ENCODE assay signal across 11 mouse cellular contexts in genomic region chr7:24480121-24480941, GRCm38 (mm10). TPM values are rescaled to one million over a fixed set of nuclear protein-coding genes. Genes with fewer than 3 reads are reported as not detected.
DNase-seq lines count a peak whose midpoint lies in the region; ATAC-seq and TF ChIP-seq lines count a peak whose summit lies in the region.
"Had no signal": no experiment of that assay in that cellular context is flagged by ENCODE, and none has a peak within 500 bp of the region (broad histone marks: within the 10 kb centered on the region; RNA-seq: fewer than 3 reads in every experiment).

No protein-coding gene starts in this region.

- no peak overlapping the region for H3K9ac ChIP-seq in heart, embryonic 11.5 days (ENCODE audit: low read depth, low read length)
- no peak overlapping the region for H3K9ac ChIP-seq in hindbrain, embryonic 12.5 days
- H3K9ac ChIP-seq in neural tube, embryonic 14.5 days (replicated peaks; ENCODE audit: low read depth, low read length), result peak overlapping the region; percentile 92; the same call in 1 of the 2 replicates

- no peak overlapping the region for H3K27ac ChIP-seq in heart, embryonic 11.5 days (ENCODE audit: low read depth, low read length)
- 0 out of 2 replicates have a peak overlapping the region, but pooled peaks have one; percentile 30 for H3K27ac ChIP-seq in hindbrain, embryonic 12.5 days
- no peak overlapping the region for H3K27ac ChIP-seq in neural tube, embryonic 14.5 days (ENCODE audit: low read depth, low read length)
- H3K27ac ChIP-seq: heart, embryonic 13.5 days had no signal

- no peak for ATAC-seq in heart, embryonic 11.5 days (replicated peaks; ENCODE audit: insufficient number of reproducible peaks, low FRiP score, low TSS enrichment)
- ATAC-seq in hindbrain, embryonic 12.5 days (ENCODE audit: low FRiP score), result no peak
- ATAC-seq in neural tube, embryonic 14.5 days (ENCODE audit: low read depth), result no peak
- no peak for ATAC-seq in megakaryocyte-erythroid progenitor cell, adult 5-6 weeks (replicated peaks; ENCODE audit: low FRiP score, low TSS enrichment, poor library complexity, severe bottlenecking)

- peak; percentile 21 for DNase-seq in heart, adult 8-10 months (ENCODE audit: low spot score)
- DNase-seq in brain, embryonic 14.5 days (ENCODE audit: low read depth), result peak; percentile 45
- DNase-seq in ovary, postnatal 36 days (ENCODE audit: low spot score), result no peak
- no peak for DNase-seq in spleen, postnatal 14 days (ENCODE audit: low spot score in 2 of 2)

- H3K36me3 ChIP-seq in heart, embryonic 11.5 days (ENCODE audit: control insufficient read depth, insufficient read depth, low read length), result no peaks in the 10 kb centered on the region
- no peaks in the 10 kb centered on the region for H3K36me3 ChIP-seq in hindbrain, embryonic 12.5 days
- no peaks in the 10 kb centered on the region for H3K36me3 ChIP-seq in neural tube, embryonic 14.5 days (ENCODE audit: control insufficient read depth, insufficient read depth, low read length)
- H3K36me3 ChIP-seq: G1E; heart, embryonic 13.5 days had no signal

- H3K4me2 ChIP-seq in heart, embryonic 11.5 days, result no peak overlapping the region
- H3K4me2 ChIP-seq in hindbrain, embryonic 12.5 days (replicated peaks), result peak overlapping the region; percentile 81
- peak overlapping the region; percentile 71 for H3K4me2 ChIP-seq in neural tube, embryonic 14.5 days (ENCODE audit: low read depth, low read length)

- 60% methylated on average over 18 of the region's 18 CpGs for WGBS in heart, embryonic 11.5 days (ENCODE audit: insufficient replicate concordance)
- 59% methylated on average over 18 of the region's 18 CpGs for WGBS in hindbrain, embryonic 12.5 days
- WGBS in neural tube, embryonic 14.5 days, result 51% methylated on average over 18 of the region's 18 CpGs

- peaks cover 47% of the 10 kb centered on the region for H3K27me3 ChIP-seq in heart, embryonic 11.5 days (ENCODE audit: control insufficient read depth, insufficient read depth, low read length)
- H3K27me3 ChIP-seq in hindbrain, embryonic 12.5 days, result peaks cover under 1% of the 10 kb centered on the region; the same call in 1 of the 2 replicates
- no peaks in the 10 kb centered on the region; the same call in 1 of the 2 replicates for H3K27me3 ChIP-seq in neural tube, embryonic 14.5 days (ENCODE audit: control insufficient read depth, insufficient read depth, low read length)

- TF ChIP-seq POLR2A in brain, embryonic 14.5 days (IDR thresholded peaks at IDR 0.05; ENCODE audit: borderline replicate concordance, extremely low read depth, insufficient read depth, insufficient read length, poor library complexity, severe bottlenecking), result no peak

- H3K9me3 ChIP-seq in heart, embryonic 11.5 days (replicated peaks; ENCODE audit: control insufficient read depth, low read length), result no peaks in the 10 kb centered on the region
- H3K9me3 ChIP-seq in hindbrain, embryonic 12.5 days (replicated peaks), result no peaks in the 10 kb centered on the region
- H3K9me3 ChIP-seq in neural tube, embryonic 14.5 days (ENCODE audit: control insufficient read depth, low read length), result no peaks in the 10 kb centered on the region
- H3K9me3 ChIP-seq: heart, embryonic 13.5 days had no signal

- H3K4me3 ChIP-seq in heart, embryonic 11.5 days (ENCODE audit: low read depth, low read length), result no peak overlapping the region
- H3K4me3 ChIP-seq in hindbrain, embryonic 12.5 days, result peak overlapping the region; percentile 78; the same call in 1 of the 2 replicates
- peak overlapping the region; percentile 68 for H3K4me3 ChIP-seq in neural tube, embryonic 14.5 days (ENCODE audit: low read depth, low read length)

- no peaks in the 10 kb centered on the region; the same call in 1 of the 2 replicates for H3K4me1 ChIP-seq in heart, embryonic 11.5 days (ENCODE audit: control insufficient read depth, insufficient read depth, low read length)
- H3K4me1 ChIP-seq in hindbrain, embryonic 12.5 days, result peaks cover 47% of the 10 kb centered on the region
- H3K4me1 ChIP-seq in neural tube, embryonic 14.5 days (ENCODE audit: control insufficient read depth, insufficient read depth, low read length), result peaks cover 30% of the 10 kb centered on the region

- TF ChIP-seq CTCF in brain, embryonic 14.5 days (IDR thresholded peaks at IDR 0.05; ENCODE audit: borderline replicate concordance, extremely low read depth, insufficient read depth, insufficient read length), result no peak

RNA-seq across cellular contexts. Expression of gene Cadm4, which starts 1.5 kb away (rescaled TPM):
- total RNA-seq in heart, adult 8-10 months (2022), result 10 to 100 TPM; 16.6 to 22.0 (median 18.7) TPM
- 0.20 and 0.23 TPM in 2 replicates for polyA plus RNA-seq in heart, embryonic 11.5 days (2014; fragmentation: Nextera tagmentation; extraction: Ambion mirVana)
- polyA plus RNA-seq in brain, embryonic 14.5 days (2012; rRNA removed), result 178 and 268 TPM in 2 replicates
- polyA plus RNA-seq in hindbrain, embryonic 12.5 days (2016; fragmentation: Nextera tagmentation; extraction: Ambion mirVana), result 41.3 and 42.3 TPM in 2 replicates
- polyA plus RNA-seq in neural tube, embryonic 14.5 days (2014; fragmentation: Nextera tagmentation; extraction: Ambion mirVana), result 15.9 and 22.6 TPM in 2 replicates
- total RNA-seq in megakaryocyte-erythroid progenitor cell, adult 5-6 weeks (2014; fragmentation: Nextera tagmentation), result 0.27 TPM in 1 of 2 replicates, not detected in the other
- not detected in 2 replicates for total RNA-seq in megakaryocyte-erythroid progenitor cell, adult 5-6 weeks (2017)
- total RNA-seq: G1E had no signal

RNA-seq across cellular contexts. Expression of gene Plaur, which starts 18.0 kb away (rescaled TPM):
- 1 to 10 TPM; 1.7 to 9.2 (median 2.6) TPM for total RNA-seq in heart, adult 8-10 months (2022)
- 5.6 and 6.9 TPM in 2 replicates for polyA plus RNA-seq in heart, embryonic 11.5 days (2014; fragmentation: Nextera tagmentation; extraction: Ambion mirVana)
- 1.4 and 2.1 TPM in 2 replicates for polyA plus RNA-seq in brain, embryonic 14.5 days (2012; rRNA removed)
- 0.59 and 0.95 TPM in 2 replicates for polyA plus RNA-seq in hindbrain, embryonic 12.5 days (2016; fragmentation: Nextera tagmentation; extraction: Ambion mirVana)
- 0.81 and 1.6 TPM in 2 replicates for polyA plus RNA-seq in neural tube, embryonic 14.5 days (2014; fragmentation: Nextera tagmentation; extraction: Ambion mirVana)
- total RNA-seq in megakaryocyte-erythroid progenitor cell, adult 5-6 weeks (2014; fragmentation: Nextera tagmentation), result 2.3 and 5.4 TPM in 2 replicates
- total RNA-seq in megakaryocyte-erythroid progenitor cell, adult 5-6 weeks (2017), result 2.2 and 2.5 TPM in 2 replicates

RNA-seq across cellular contexts. Expression of gene Zfp428, which starts 26.5 kb away (rescaled TPM):
- total RNA-seq in heart, adult 8-10 months (2022), result 10 to 100 TPM; 15.1 to 17.1 (median 15.6) TPM
- 22.6 and 26.0 TPM in 2 replicates for polyA plus RNA-seq in heart, embryonic 11.5 days (2014; fragmentation: Nextera tagmentation; extraction: Ambion mirVana)
- 269 and 420 TPM in 2 replicates for polyA plus RNA-seq in brain, embryonic 14.5 days (2012; rRNA removed)
- polyA plus RNA-seq in hindbrain, embryonic 12.5 days (2016; fragmentation: Nextera tagmentation; extraction: Ambion mirVana), result 155 and 160 TPM in 2 replicates
- polyA plus RNA-seq in neural tube, embryonic 14.5 days (2014; fragmentation: Nextera tagmentation; extraction: Ambion mirVana), result 165 and 211 TPM in 2 replicates
- 3.5 and 4.0 TPM in 2 replicates for total RNA-seq in megakaryocyte-erythroid progenitor cell, adult 5-6 weeks (2014; fragmentation: Nextera tagmentation)
- 3.1 and 9.7 TPM in 2 replicates for total RNA-seq in megakaryocyte-erythroid progenitor cell, adult 5-6 weeks (2017)

RNA-seq across cellular contexts. Expression of gene Irgc1, which starts 28.2 kb away (rescaled TPM):
- under 1 TPM in 1 of 4 experiments, not detected in 3; 0.32 TPM for total RNA-seq in heart, adult 8-10 months (2022)
- not detected in 2 replicates for polyA plus RNA-seq in heart, embryonic 11.5 days (2014; fragmentation: Nextera tagmentation; extraction: Ambion mirVana)
- polyA plus RNA-seq in brain, embryonic 14.5 days (2012; rRNA removed), result 0.05 TPM in 1 of 2 replicates, not detected in the other
- not detected in 2 replicates for polyA plus RNA-seq in hindbrain, embryonic 12.5 days (2016; fragmentation: Nextera tagmentation; extraction: Ambion mirVana)
- not detected in 2 replicates for polyA plus RNA-seq in neural tube, embryonic 14.5 days (2014; fragmentation: Nextera tagmentation; extraction: Ambion mirVana)
- not detected in 2 replicates for total RNA-seq in megakaryocyte-erythroid progenitor cell, adult 5-6 weeks (2014; fragmentation: Nextera tagmentation)
- total RNA-seq in megakaryocyte-erythroid progenitor cell, adult 5-6 weeks (2017), result not detected in 2 replicates
- polyA plus RNA-seq: heart, embryonic 13.5 days had no signal

RNA-seq across cellular contexts. Expression of gene AC161166.1, which starts 31.9 kb away (rescaled TPM):
- total RNA-seq in heart, adult 8-10 months (2022), result not detected
- 0.25 and 0.57 TPM in 2 replicates for polyA plus RNA-seq in heart, embryonic 11.5 days (2014; fragmentation: Nextera tagmentation; extraction: Ambion mirVana)
- polyA plus RNA-seq in brain, embryonic 14.5 days (2012; rRNA removed), result not detected in 2 replicates
- 1.9 TPM in 2 replicates for polyA plus RNA-seq in hindbrain, embryonic 12.5 days (2016; fragmentation: Nextera tagmentation; extraction: Ambion mirVana)
- 1.6 and 2.2 TPM in 2 replicates for polyA plus RNA-seq in neural tube, embryonic 14.5 days (2014; fragmentation: Nextera tagmentation; extraction: Ambion mirVana)
- not detected in 2 replicates for total RNA-seq in megakaryocyte-erythroid progenitor cell, adult 5-6 weeks (2014; fragmentation: Nextera tagmentation)
- total RNA-seq in megakaryocyte-erythroid progenitor cell, adult 5-6 weeks (2017), result not detected in 2 replicates
- total RNA-seq: left cerebral cortex, adult 18-20 months had no signal
- polyA plus RNA-seq: G1E had no signal

Comparison
In these comparisons a context has a peak if more than half of its experiments do, and no peak if none do; other contexts are left out.
1. DNase-seq: peak in heart, adult 8-10 months (single experiment) and brain, embryonic 14.5 days (single experiment); none in ovary, postnatal 36 days (single experiment) and spleen, postnatal 14 days (0 of 2).
2. RNA of gene Cadm4, which starts 1.5 kb away (polyA plus RNA-seq): 178 to 268 TPM in brain, embryonic 14.5 days, 41.3 to 42.3 TPM in hindbrain, embryonic 12.5 days and 15.9 to 22.6 TPM in neural tube, embryonic 14.5 days; 0.20 to 0.23 TPM in heart, embryonic 11.5 days; every median in the first group is over 10 times any median in the second.